Mouse (Mus musculus) left cerebral cortex, adult 11 months (tissue): Measurements from ENCODE around the gene Gm14327.
"Not testable (repeated sequence)": the region's sequence is repeated elsewhere in the genome, so short reads cannot be mapped to it uniquely, and the experiment has no call there.

Experiments used
- DNase-seq: peaks from one replicate; pipeline ENCODE4 v3.0.0; 2022; ENCODE audit warnings: low spot score

The Gm14327 gene

GRCm38 (mm10) chr2:177897046-177897578 lies at the start of gene Gm14327:
Gene Gm14327 (plus strand): TSS chr2:177897096.
- DNase-seq, result not testable (repeated sequence)

- DNase-seq, result not testable (repeated sequence)
These were observed 34.6 kb upstream of the Gm14327 start for GRCm38 (mm10) chr2:177862254-177862653.

- not testable (repeated sequence) for DNase-seq
These were observed 9.2 kb upstream of the Gm14327 start for GRCm38 (mm10) chr2:177887743-177888142.

DNA sequence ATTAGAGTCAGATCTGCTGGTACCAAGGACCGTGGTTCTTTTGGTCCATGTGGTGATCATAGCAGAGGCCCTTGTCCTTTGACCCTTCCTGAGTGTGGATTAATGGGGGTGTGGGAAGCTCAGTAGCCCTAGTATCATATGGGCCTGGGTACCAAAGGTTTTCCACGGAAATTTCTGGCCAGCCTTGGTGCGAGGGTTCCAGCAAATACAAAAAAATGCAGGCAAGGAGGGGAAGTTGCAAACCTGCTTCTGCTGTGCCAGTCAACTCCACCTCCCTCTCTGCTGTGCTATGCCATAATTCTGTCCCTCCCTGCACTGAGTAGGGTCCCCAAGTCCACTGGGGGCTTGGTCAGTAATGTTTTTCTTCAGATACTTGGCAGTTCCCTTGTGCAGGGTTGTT lies 1.3 kb downstream of the Gm14327 start:
- DNase-seq, result not testable (repeated sequence)

- not testable (repeated sequence) for DNase-seq
These were observed 6.4 kb downstream of the Gm14327 start for GRCm38 (mm10) chr2:177903276-177903675.

- not testable (repeated sequence) for DNase-seq
These were observed 28.7 kb downstream of the Gm14327 start, which contains the start of gene Zfp972 for GRCm38 (mm10) chr2:177925563-177926103. Gene Zfp972 (minus strand): TSS chr2:177925613.
